Mouse (Mus musculus) kidney, embryonic 14.5 days (tissue): ENCODE data around the gene Nkx3-2. TPM values are rescaled to one million over a fixed set of nuclear protein-coding genes. Genes with fewer than 3 reads are reported as not detected.

Source experiments
- ATAC-seq: fragments of 200-750 bp; cut with Nextera tagmentation; 2 replicates; pipeline ENCODE4 v1.8.0; 2017; ENCODE audit warnings: moderate number of reproducible peaks, mild to moderate bottlenecking, moderate TSS enrichment, moderate library complexity; ENCODE audit not compliant: low FRiP score, low TSS enrichment
- H3K27ac ChIP-seq: fragments of 300-500 bp; sonication (generic); 2 replicates; pipeline ENCODE4 v1.5.1; 2014; ENCODE audit warnings: low read depth, mild to moderate bottlenecking, low read length, moderate library complexity, mixed read lengths
- H3K27me3 ChIP-seq: fragments of 300-500 bp; sonication (generic); 2 replicates; pipeline ENCODE4 v1.6.1; 2014; ENCODE audit warnings: mild to moderate bottlenecking, low read length; ENCODE audit not compliant: control insufficient read depth, insufficient read depth
- H3K36me3 ChIP-seq: fragments of 300-500 bp; sonication (generic); 2 replicates; pipeline ENCODE4 v1.6.1; 2014; ENCODE audit warnings: low read length, mixed read lengths; ENCODE audit not compliant: control insufficient read depth, insufficient read depth
- H3K4me1 ChIP-seq: fragments of 300-500 bp; sonication (generic); 2 replicates; pipeline ENCODE4 v1.6.1; 2014; ENCODE audit warnings: low read length, mixed read lengths; ENCODE audit not compliant: control insufficient read depth, insufficient read depth
- H3K4me2 ChIP-seq: fragments of 300-500 bp; sonication (generic); replicated peaks from 2 replicates; pipeline ENCODE4 v1.6.1; 2014; ENCODE audit warnings: low read depth, mild to moderate bottlenecking, low read length
- H3K4me3 ChIP-seq: fragments of 300-500 bp; sonication (generic); 2 replicates; pipeline ENCODE4 v1.5.1; 2014; ENCODE audit warnings: mild to moderate bottlenecking, low read length
- H3K9ac ChIP-seq: fragments of 300-500 bp; sonication (generic); 2 replicates; pipeline ENCODE4 v1.6.1; 2014; ENCODE audit warnings: low read depth, mild to moderate bottlenecking, low read length, moderate library complexity
- H3K9me3 ChIP-seq: fragments of 300-500 bp; sonication (generic); 2 replicates; pipeline ENCODE4 v1.6.1; 2016; ENCODE audit warnings: low read length; ENCODE audit not compliant: control insufficient read depth
- WGBS: fragments of 180-500 bp; shearing (Covaris S2); extraction: QIAGEN DNeasy Blood & Tissue Kit; methylation state at CpG from one replicate; pipeline ENCODE4 v1.1.7; 2014; 5-methylcytosine and 5-hydroxymethylcytosine counted together
- polyA plus RNA-seq: library from polyadenylated mRNA; unstranded; fragments of >200 nt; fragmentation: Nextera tagmentation; extraction: Ambion mirVana; gene quantifications from 2 replicates; pipeline ENCODE4 v1.2.1, GENCODE M21; 2014

Nkx3-2 gene
- polyA plus RNA-seq, 1 experiment from 2014 or later = not detected

GRCm38 (mm10) chr5:41766406-41767010 is 2.2 kb upstream of the Nkx3-2 start:
- Histone ChIP-seq H3K27ac (no peak overlapping the region), H3K9me3 (no peaks in the 10 kb centered on the region), H3K9ac (no peak overlapping the region), H3K4me3 (no peak overlapping the region), H3K4me1 (peaks cover 11% of the 10 kb centered on the region; the same call in 1 of the 2 replicates), H3K4me2 (no peak overlapping the region), H3K36me3 (no peaks in the 10 kb centered on the region), H3K27me3 (peaks cover 63% of the 10 kb centered on the region)
- under 1% methylated on average over 27 of the region's 27 CpGs for WGBS
- no peak for ATAC-seq

- Histone ChIP-seq H3K27ac (no peak overlapping the region), H3K27me3 (peaks cover 68% of the 10 kb centered on the region), H3K4me2 (no peak overlapping the region), H3K36me3 (no peaks in the 10 kb centered on the region), H3K4me3 (no peak overlapping the region), H3K9ac (no peak overlapping the region), H3K9me3 (no peaks in the 10 kb centered on the region), H3K4me1 (peaks cover 11% of the 10 kb centered on the region; the same call in 1 of the 2 replicates)
- ATAC-seq = no peak
- 2% methylated on average over 14 of the region's 14 CpGs for WGBS
These were observed 1.5 kb upstream of the Nkx3-2 start for GRCm38 (mm10) chr5:41765626-41766405.

GRCm38 (mm10) chr5:41762947-41763730 is 1.2 kb downstream of the Nkx3-2 start:
- Histone ChIP-seq H3K4me2 (peak overlapping the region; percentile 67), H3K27ac (no peak overlapping the region), H3K9me3 (no peaks in the 10 kb centered on the region), H3K36me3 (no peaks in the 10 kb centered on the region), H3K4me3 (peak overlapping the region; percentile 31), H3K9ac (no peak overlapping the region), H3K27me3 (peaks cover 90% of the 10 kb centered on the region), H3K4me1 (peaks cover 11% of the 10 kb centered on the region; the same call in 1 of the 2 replicates)
- WGBS = 1% methylated on average over 41 of the region's 41 CpGs
- ATAC-seq = peak; percentile 65

GRCm38 (mm10) chr5:41762141-41762946 is 2.0 kb downstream of the Nkx3-2 start:
- no peaks in the 10 kb centered on the region for H3K9me3 ChIP-seq
- no peak for ATAC-seq
- H3K27ac ChIP-seq = no peak overlapping the region
- H3K4me2 ChIP-seq = 0 out of 2 replicates have a peak overlapping the region, but pooled peaks have one; percentile 10
- WGBS = 1% methylated on average over 27 of the region's 27 CpGs
- peaks cover 90% of the 10 kb centered on the region for H3K27me3 ChIP-seq
- no peaks in the 10 kb centered on the region for H3K36me3 ChIP-seq
- H3K9ac ChIP-seq = no peak overlapping the region
- H3K4me1 ChIP-seq = peaks cover 11% of the 10 kb centered on the region; the same call in 1 of the 2 replicates
- H3K4me3 ChIP-seq = peak overlapping the region; percentile 3; the same call in 1 of the 2 replicates

- H3K36me3 ChIP-seq = no peaks in the 10 kb centered on the region
- H3K27ac ChIP-seq = no peak overlapping the region
- peaks cover 11% of the 10 kb centered on the region; the same call in 1 of the 2 replicates for H3K4me1 ChIP-seq
- under 1% methylated on average over 55 of the region's 56 CpGs for WGBS
- H3K4me2 ChIP-seq = peak overlapping the region; percentile 10; the same call in 1 of the 2 replicates
- peak overlapping the region; percentile 3 for H3K4me3 ChIP-seq
- 0 out of 2 replicates have a peak, but pooled peaks have one; percentile 18 for ATAC-seq
- H3K27me3 ChIP-seq = peaks cover 89% of the 10 kb centered on the region
- no peaks in the 10 kb centered on the region for H3K9me3 ChIP-seq
- H3K9ac ChIP-seq = no peak overlapping the region
These were observed 2.7 kb downstream of the Nkx3-2 start for GRCm38 (mm10) chr5:41761509-41762140.

- no peak overlapping the region for H3K9ac ChIP-seq
- H3K9me3 ChIP-seq = no peaks in the 10 kb centered on the region
- H3K4me2 ChIP-seq = no peak overlapping the region
- H3K36me3 ChIP-seq = no peaks in the 10 kb centered on the region
- H3K27ac ChIP-seq = no peak overlapping the region
- peak overlapping the region; percentile 3; the same call in 1 of the 2 replicates for H3K4me3 ChIP-seq
- H3K4me1 ChIP-seq = peaks cover 11% of the 10 kb centered on the region; the same call in 1 of the 2 replicates
- whole genome bisulfite sequencing = 4% methylated on average over 22 of the region's 22 CpGs
- no peak for ATAC-seq
- peaks cover 87% of the 10 kb centered on the region for H3K27me3 ChIP-seq
These were observed 3.3 kb downstream of the Nkx3-2 start for GRCm38 (mm10) chr5:41760831-41761508.

- Histone ChIP-seq H3K4me2 (no peak overlapping the region), H3K27me3 (peaks cover 90% of the 10 kb centered on the region), H3K4me3 (no peak overlapping the region), H3K36me3 (no peaks in the 10 kb centered on the region), H3K9ac (no peak overlapping the region), H3K4me1 (peaks cover 11% of the 10 kb centered on the region; the same call in 1 of the 2 replicates), H3K9me3 (no peaks in the 10 kb centered on the region), H3K27ac (no peak overlapping the region)
- no peak for ATAC-seq
- WGBS = under 1% methylated on average over 8 of the region's 8 CpGs
These were observed 4.2 kb downstream of the Nkx3-2 start for GRCm38 (mm10) chr5:41760071-41760470.
